In the genomic region with DNA sequence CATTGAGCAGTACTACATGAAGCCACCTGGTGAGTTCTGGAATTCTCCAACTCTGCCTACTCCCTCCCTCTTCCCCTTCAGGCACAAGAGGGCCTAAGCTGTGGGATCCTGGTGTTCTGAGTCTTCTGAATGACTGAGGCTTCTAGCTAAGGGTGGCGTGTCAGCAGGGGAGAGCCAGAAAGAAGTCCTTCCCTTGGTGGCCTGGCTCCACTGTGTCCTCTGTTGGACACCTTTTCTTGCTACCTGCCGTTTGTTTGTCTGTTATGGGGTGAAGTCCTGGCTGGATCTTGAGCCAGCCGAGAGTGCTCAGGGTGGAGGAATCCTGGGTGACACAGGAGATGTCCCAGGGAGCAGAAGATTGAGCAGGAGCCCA, we compare ENCODE assay signal across 13 mouse cellular contexts. TPM values are rescaled to one million over a fixed set of nuclear protein-coding genes. Genes with fewer than 3 reads are reported as not detected.
A peak's percentile ranks its signal among the peaks of the same experiment; 100 is the strongest.
DNase-seq lines count a peak whose midpoint lies in the region; ATAC-seq lines count a peak whose summit lies in the region.
"Had no signal": no experiment of that assay in that cellular context is flagged by ENCODE, and none has a peak within 500 bp of the region (broad histone marks: within the 10 kb centered on the region; RNA-seq: fewer than 3 reads in every experiment).

No protein-coding gene starts in this region.

- H3K4me3 ChIP-seq in forebrain, embryonic 10.5 days: peak overlapping the region; percentile 80; the same call in 1 of the 2 replicates
- H3K4me3 ChIP-seq in forebrain, embryonic 11.5 days (ENCODE audit: low read depth, low read length): no peak overlapping the region
- H3K4me3 ChIP-seq in forebrain, embryonic 16.5 days (replicated peaks; ENCODE audit: low read length): peak overlapping the region; percentile 91
- H3K4me3 ChIP-seq in midbrain, embryonic 10.5 days: peak overlapping the region; percentile 80; the same call in 1 of the 2 replicates
- H3K4me3 ChIP-seq in neural tube, embryonic 15.5 days (replicated peaks): peak overlapping the region; percentile 93
- H3K4me3 ChIP-seq in heart, embryonic 12.5 days: no peak overlapping the region

- peaks cover 57% of the 10 kb centered on the region for H3K27me3 ChIP-seq in forebrain, embryonic 10.5 days (ENCODE audit: poor library complexity, severe bottlenecking)
- H3K27me3 ChIP-seq in forebrain, embryonic 11.5 days (ENCODE audit: control insufficient read depth, insufficient read depth, low read length): peaks cover 9% of the 10 kb centered on the region
- H3K27me3 ChIP-seq in forebrain, embryonic 16.5 days (replicated peaks; ENCODE audit: control insufficient read depth, insufficient read depth, low read length): no peaks in the 10 kb centered on the region
- peaks cover 53% of the 10 kb centered on the region for H3K27me3 ChIP-seq in midbrain, embryonic 10.5 days (ENCODE audit: low read depth, poor library complexity, severe bottlenecking)
- H3K27me3 ChIP-seq in neural tube, embryonic 15.5 days (replicated peaks): no peaks in the 10 kb centered on the region
- peaks cover 71% of the 10 kb centered on the region for H3K27me3 ChIP-seq in heart, embryonic 12.5 days (replicated peaks)

- H3K27ac ChIP-seq in forebrain, embryonic 10.5 days: no peak overlapping the region
- no peak overlapping the region for H3K27ac ChIP-seq in forebrain, embryonic 11.5 days (ENCODE audit: low read depth, low read length)
- H3K27ac ChIP-seq in forebrain, embryonic 16.5 days (ENCODE audit: low read length): no peak overlapping the region
- no peak overlapping the region for H3K27ac ChIP-seq in midbrain, embryonic 10.5 days (replicated peaks)
- no peak overlapping the region for H3K27ac ChIP-seq in neural tube, embryonic 15.5 days (replicated peaks)
- H3K27ac ChIP-seq in heart, embryonic 12.5 days (ENCODE audit: poor library complexity, severe bottlenecking): no peak overlapping the region
- H3K27ac ChIP-seq: limb, embryonic 13.5 days; macrophage had no signal

- ATAC-seq in forebrain, embryonic 11.5 days (replicated peaks; ENCODE audit: low FRiP score): no peak
- no peak for ATAC-seq in forebrain, embryonic 16.5 days
- no peak for ATAC-seq in neural tube, embryonic 15.5 days (ENCODE audit: low FRiP score)
- ATAC-seq in heart, embryonic 12.5 days (ENCODE audit: insufficient number of reproducible peaks, low FRiP score): no peak

- no peak overlapping the region for H3K4me2 ChIP-seq in forebrain, embryonic 11.5 days (ENCODE audit: low read depth, low read length, severe bottlenecking)
- H3K4me2 ChIP-seq in forebrain, embryonic 16.5 days (ENCODE audit: low read length): peak overlapping the region; percentile 65
- H3K4me2 ChIP-seq in neural tube, embryonic 15.5 days: peak overlapping the region; percentile 80
- no peak overlapping the region for H3K4me2 ChIP-seq in heart, embryonic 12.5 days
- H3K4me2 ChIP-seq: limb, embryonic 13.5 days had no signal

- H3K9ac ChIP-seq in forebrain, embryonic 11.5 days (ENCODE audit: low read length): no peak overlapping the region
- H3K9ac ChIP-seq in forebrain, embryonic 16.5 days (replicated peaks; ENCODE audit: low read depth, low read length): no peak overlapping the region; the same call in 1 of the 2 replicates
- H3K9ac ChIP-seq in neural tube, embryonic 15.5 days (replicated peaks): peak overlapping the region; percentile 90; the same call in 1 of the 2 replicates
- no peak overlapping the region for H3K9ac ChIP-seq in heart, embryonic 12.5 days
- H3K9ac ChIP-seq: limb, embryonic 13.5 days had no signal

- WGBS in forebrain, embryonic 10.5 days: 90% methylated on average over 3 of the region's 3 CpGs
- 84% methylated on average over 3 of the region's 3 CpGs for WGBS in forebrain, embryonic 11.5 days
- 89% methylated on average over 3 of the region's 3 CpGs for WGBS in forebrain, embryonic 16.5 days
- WGBS in midbrain, embryonic 10.5 days: 83% methylated on average over 3 of the region's 3 CpGs
- 92% methylated on average over 3 of the region's 3 CpGs for WGBS in neural tube, embryonic 15.5 days
- 76% methylated on average over 3 of the region's 3 CpGs for WGBS in heart, embryonic 12.5 days

- no peak for DNase-seq in forebrain, embryonic 10.5 days (ENCODE audit: extremely low spot score, low spot score)
- no peak for DNase-seq in forebrain, embryonic 11.5 days (ENCODE audit: low spot score)
- no peak for DNase-seq in midbrain, embryonic 10.5 days (ENCODE audit: low spot score)
- no peak for DNase-seq in right cerebral cortex, postnatal 25 days
- DNase-seq in adrenal gland, adult 18-20 months (ENCODE audit: low spot score in 2 of 2): no peak
- DNase-seq: adrenal gland, postnatal 25 days; kidney, adult 18-20 months; kidney, postnatal 36 days had no signal

- H3K36me3 ChIP-seq in forebrain, embryonic 10.5 days (replicated peaks): peaks cover 34% of the 10 kb centered on the region
- peaks cover 3% of the 10 kb centered on the region for H3K36me3 ChIP-seq in forebrain, embryonic 11.5 days (ENCODE audit: control insufficient read depth, insufficient read depth, low read length)
- H3K36me3 ChIP-seq in forebrain, embryonic 16.5 days (ENCODE audit: control insufficient read depth, insufficient read depth): no peaks in the 10 kb centered on the region
- H3K36me3 ChIP-seq in midbrain, embryonic 10.5 days: peaks cover 34% of the 10 kb centered on the region
- peaks cover 21% of the 10 kb centered on the region for H3K36me3 ChIP-seq in neural tube, embryonic 15.5 days
- H3K36me3 ChIP-seq in heart, embryonic 12.5 days: peaks cover 6% of the 10 kb centered on the region; the same call in 1 of the 2 replicates
- H3K36me3 ChIP-seq: limb, embryonic 13.5 days had no signal

- H3K9me3 ChIP-seq in forebrain, embryonic 10.5 days: no peaks in the 10 kb centered on the region
- no peaks in the 10 kb centered on the region for H3K9me3 ChIP-seq in forebrain, embryonic 11.5 days (ENCODE audit: control insufficient read depth, low read length)
- H3K9me3 ChIP-seq in forebrain, embryonic 16.5 days (ENCODE audit: control insufficient read depth, low read length): no peaks in the 10 kb centered on the region
- no peaks in the 10 kb centered on the region for H3K9me3 ChIP-seq in midbrain, embryonic 10.5 days (replicated peaks)
- H3K9me3 ChIP-seq in neural tube, embryonic 15.5 days (replicated peaks): no peaks in the 10 kb centered on the region
- no peaks in the 10 kb centered on the region for H3K9me3 ChIP-seq in heart, embryonic 12.5 days (replicated peaks)
- H3K9me3 ChIP-seq: limb, embryonic 13.5 days had no signal

- peaks cover 44% of the 10 kb centered on the region for H3K4me1 ChIP-seq in forebrain, embryonic 10.5 days
- peaks cover 8% of the 10 kb centered on the region; the same call in 1 of the 2 replicates for H3K4me1 ChIP-seq in forebrain, embryonic 11.5 days (replicated peaks; ENCODE audit: control insufficient read depth, insufficient read depth, low read length)
- peaks cover 36% of the 10 kb centered on the region for H3K4me1 ChIP-seq in forebrain, embryonic 16.5 days (replicated peaks; ENCODE audit: control insufficient read depth, insufficient read depth, low read length)
- peaks cover 48% of the 10 kb centered on the region for H3K4me1 ChIP-seq in midbrain, embryonic 10.5 days
- peaks cover 47% of the 10 kb centered on the region for H3K4me1 ChIP-seq in neural tube, embryonic 15.5 days
- peaks cover 5% of the 10 kb centered on the region; the same call in 1 of the 2 replicates for H3K4me1 ChIP-seq in heart, embryonic 12.5 days (replicated peaks)

RNA-seq across cellular contexts. Expression of a gene that starts 2.7 kb away (rescaled TPM):
- polyA plus RNA-seq in forebrain, embryonic 10.5 days (2016; fragmentation: Nextera tagmentation; extraction: Ambion mirVana): 1.5 and 1.6 TPM in 2 replicates
- 1.9 and 2.0 TPM in 2 replicates for polyA plus RNA-seq in forebrain, embryonic 11.5 days (2014; fragmentation: Nextera tagmentation; extraction: Ambion mirVana)
- 3.8 and 4.7 TPM in 2 replicates for polyA plus RNA-seq in forebrain, embryonic 16.5 days (2015; fragmentation: Nextera tagmentation; extraction: Ambion mirVana)
- 1.5 and 2.2 TPM in 2 replicates for polyA plus RNA-seq in midbrain, embryonic 10.5 days (2016; fragmentation: Nextera tagmentation; extraction: Ambion mirVana)
- polyA plus RNA-seq in neural tube, embryonic 15.5 days (2015; fragmentation: Nextera tagmentation; extraction: Ambion mirVana): 4.8 and 6.4 TPM in 2 replicates
- polyA plus RNA-seq in heart, embryonic 12.5 days (2016; fragmentation: Nextera tagmentation; extraction: Ambion mirVana): 0.64 and 0.73 TPM in 2 replicates
- 10 to 100 TPM; 21.7 to 44.0 TPM for total RNA-seq in adrenal gland, adult 18-20 months (2021)

RNA-seq across cellular contexts. Expression of a gene that starts 15.3 kb away (rescaled TPM):
- polyA plus RNA-seq in forebrain, embryonic 10.5 days (2016; fragmentation: Nextera tagmentation; extraction: Ambion mirVana): 256 and 263 TPM in 2 replicates
- polyA plus RNA-seq in forebrain, embryonic 11.5 days (2014; fragmentation: Nextera tagmentation; extraction: Ambion mirVana): 228 and 239 TPM in 2 replicates
- polyA plus RNA-seq in forebrain, embryonic 16.5 days (2015; fragmentation: Nextera tagmentation; extraction: Ambion mirVana): 435 and 524 TPM in 2 replicates
- 288 and 309 TPM in 2 replicates for polyA plus RNA-seq in midbrain, embryonic 10.5 days (2016; fragmentation: Nextera tagmentation; extraction: Ambion mirVana)
- polyA plus RNA-seq in neural tube, embryonic 15.5 days (2015; fragmentation: Nextera tagmentation; extraction: Ambion mirVana): 459 and 621 TPM in 2 replicates
- polyA plus RNA-seq in heart, embryonic 12.5 days (2016; fragmentation: Nextera tagmentation; extraction: Ambion mirVana): 93.7 and 97.0 TPM in 2 replicates
- 10 to 100 TPM; 21.1 to 39.7 TPM for total RNA-seq in adrenal gland, adult 18-20 months (2021)

Comparison
In these comparisons a context has a peak if more than half of its experiments do, and no peak if none do; other contexts are left out.
1. H3K4me3 ChIP-seq: peak in forebrain, embryonic 10.5 days (single experiment), forebrain, embryonic 16.5 days (single experiment), midbrain, embryonic 10.5 days (single experiment) and neural tube, embryonic 15.5 days (single experiment); none in forebrain, embryonic 11.5 days (single experiment) and heart, embryonic 12.5 days (single experiment).
2. H3K4me2 ChIP-seq: peak in forebrain, embryonic 16.5 days (single experiment) and neural tube, embryonic 15.5 days (single experiment); none in forebrain, embryonic 11.5 days (single experiment) and heart, embryonic 12.5 days (single experiment).